Mouse (Mus musculus) midbrain, embryonic 12.5 days (tissue): ENCODE measurements around the gene Ankrd13c. TPM values are rescaled to one million over a fixed set of nuclear protein-coding genes. Genes with fewer than 3 reads are reported as not detected.
A peak's percentile ranks its signal among the peaks of the same experiment; 100 is the strongest.

ENCODE experiments used
- ATAC-seq: fragments of 200-750 bp; cut with Nextera tagmentation; 2 replicates; pipeline ENCODE4 v1.8.0; 2017; ENCODE audit warnings: low read depth, moderate TSS enrichment, moderate library complexity; ENCODE audit not compliant: low FRiP score
- H3K27ac ChIP-seq: fragments of 300-500 bp; sonication (generic); replicated peaks from 2 replicates; pipeline ENCODE4 v1.5.1; 2016; ENCODE audit warnings: mild to moderate bottlenecking
- H3K27me3 ChIP-seq: fragments of 300-500 bp; sonication (generic); 2 replicates; pipeline ENCODE4 v1.6.1; 2016; ENCODE audit warnings: mild to moderate bottlenecking
- H3K36me3 ChIP-seq: fragments of 300-500 bp; sonication (generic); 2 replicates; pipeline ENCODE4 v1.6.1; 2016
- H3K4me1 ChIP-seq: fragments of 300-500 bp; sonication (generic); 2 replicates; pipeline ENCODE4 v1.6.1; 2016
- H3K4me2 ChIP-seq: fragments of 300-500 bp; sonication (generic); replicated peaks from 2 replicates; pipeline ENCODE4 v1.6.1; 2016; ENCODE audit warnings: mild to moderate bottlenecking, moderate library complexity
- H3K4me3 ChIP-seq: fragments of 300-500 bp; sonication (generic); 2 replicates; pipeline ENCODE4 v1.5.1; 2016; ENCODE audit warnings: mild to moderate bottlenecking
- H3K9ac ChIP-seq: fragments of 300-500 bp; sonication (generic); replicated peaks from 2 replicates; pipeline ENCODE4 v1.6.1; 2016; ENCODE audit warnings: mild to moderate bottlenecking, moderate library complexity
- H3K9me3 ChIP-seq: fragments of 300-500 bp; sonication (generic); 2 replicates; pipeline ENCODE4 v1.6.1; 2016; ENCODE audit warnings: mild to moderate bottlenecking
- WGBS: fragments of 180-500 bp; shearing (Covaris S2); methylation state at CpG from one replicate; pipeline ENCODE4 v1.1.7; 2016; 5-methylcytosine and 5-hydroxymethylcytosine counted together
- polyA plus RNA-seq: library from polyadenylated mRNA; unstranded; fragments of >200 nt; fragmentation: Nextera tagmentation; extraction: Ambion mirVana; gene quantifications from 2 replicates; pipeline ENCODE4 v1.2.1, GENCODE M21; 2016

The Ankrd13c gene
- polyA plus RNA-seq, 1 experiment from 2014 or later, result 28.0 TPM

DNA sequence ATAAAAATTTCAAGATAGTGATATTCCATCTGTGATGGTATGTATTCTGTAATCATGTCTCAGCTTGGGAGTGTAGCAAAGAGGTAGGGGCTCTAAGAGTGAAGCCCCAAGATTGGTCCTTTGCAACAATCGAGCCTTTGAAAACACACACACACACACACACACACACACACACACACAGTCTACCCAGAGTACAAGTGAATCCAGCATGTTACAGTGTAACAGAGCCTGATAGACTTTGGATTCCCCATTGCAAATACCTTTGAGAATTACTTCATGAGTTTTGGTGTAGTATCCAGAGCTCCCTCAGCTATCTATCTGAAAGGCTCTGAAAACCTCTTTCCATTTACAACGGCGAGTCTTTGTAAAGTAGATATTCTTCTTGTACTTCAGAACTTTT is 9.2 kb downstream of the Ankrd13c start:
- no peak overlapping the region for H3K9ac ChIP-seq
- WGBS, result 96% methylated on average over 3 of the region's 3 CpGs
- ATAC-seq, result no peak
- 0 out of 2 replicates have a peak, but pooled peaks cover 8% of the 10 kb centered on the region for H3K36me3 ChIP-seq
- no peak overlapping the region for H3K4me2 ChIP-seq
- H3K27ac ChIP-seq, result no peak overlapping the region
- no peak overlapping the region for H3K4me3 ChIP-seq
- no peaks in the 10 kb centered on the region for H3K27me3 ChIP-seq
- no peaks in the 10 kb centered on the region for H3K4me1 ChIP-seq
- no peaks in the 10 kb centered on the region for H3K9me3 ChIP-seq

GRCm38 (mm10) chr3:157957320-157957719 is 10.3 kb downstream of the Ankrd13c start:
- H3K4me1 ChIP-seq, result no peaks in the 10 kb centered on the region
- no peak overlapping the region for H3K4me3 ChIP-seq
- no peak for ATAC-seq
- no peak overlapping the region for H3K27ac ChIP-seq
- no peaks in the 10 kb centered on the region for H3K27me3 ChIP-seq
- no peak overlapping the region for H3K4me2 ChIP-seq
- H3K9me3 ChIP-seq, result no peaks in the 10 kb centered on the region
- H3K9ac ChIP-seq, result no peak overlapping the region
- H3K36me3 ChIP-seq, result peaks cover 2% of the 10 kb centered on the region

- no peaks in the 10 kb centered on the region for H3K36me3 ChIP-seq
- no peaks in the 10 kb centered on the region for H3K27me3 ChIP-seq
- H3K9ac ChIP-seq, result no peak overlapping the region
- no peak overlapping the region for H3K27ac ChIP-seq
- no peaks in the 10 kb centered on the region for H3K4me1 ChIP-seq
- H3K9me3 ChIP-seq, result no peaks in the 10 kb centered on the region
- no peak overlapping the region for H3K4me2 ChIP-seq
- no peak overlapping the region for H3K4me3 ChIP-seq
- 96% methylated on average over 2 of the region's 2 CpGs for WGBS
- ATAC-seq, result no peak
Observed at GRCm38 (mm10) chr3:157971151-157971550, 24.1 kb downstream of the Ankrd13c start.

- ATAC-seq, result no peak
- WGBS, result 97% methylated on average over 2 of the region's 2 CpGs
Observed at GRCm38 (mm10) chr3:157973236-157973635, 26.2 kb downstream of the Ankrd13c start.

DNA sequence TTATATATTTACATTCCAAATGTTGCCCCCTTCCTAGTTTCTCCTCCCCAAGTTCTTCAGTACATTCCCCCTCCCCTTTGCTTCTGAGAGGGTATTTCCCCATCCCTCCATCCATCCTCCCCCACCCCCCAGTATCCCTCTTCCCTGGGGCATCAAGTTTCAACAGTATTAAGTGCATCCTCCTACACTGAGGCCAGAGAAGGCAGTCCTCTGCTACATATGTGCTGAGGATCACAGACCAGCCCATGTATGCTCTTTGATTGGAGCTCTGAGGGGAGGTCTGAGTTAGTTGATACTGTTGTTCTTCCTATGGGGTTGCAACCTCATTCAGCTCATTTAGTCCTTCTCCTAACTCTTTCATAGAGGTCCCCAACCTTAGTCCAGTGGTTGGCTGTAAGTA is 32.6 kb downstream of the Ankrd13c start:
- H3K27ac ChIP-seq, result no peak overlapping the region
- H3K4me1 ChIP-seq, result no peaks in the 10 kb centered on the region
- ATAC-seq, result no peak

More at GRCm38 (mm10) chr3:157973236-157973635, 26.2 kb downstream of the Ankrd13c start:
- H3K4me1 ChIP-seq, result no peaks in the 10 kb centered on the region
- H3K9me3 ChIP-seq, result no peaks in the 10 kb centered on the region
- no peak overlapping the region for H3K27ac ChIP-seq
- no peaks in the 10 kb centered on the region for H3K27me3 ChIP-seq
- H3K36me3 ChIP-seq, result no peaks in the 10 kb centered on the region
- H3K9ac ChIP-seq, result no peak overlapping the region
- no peak overlapping the region for H3K4me3 ChIP-seq
- H3K4me2 ChIP-seq, result no peak overlapping the region

GRCm38 (mm10) chr3:157993322-157993721 is 46.3 kb downstream of the Ankrd13c start:
- Histone ChIP-seq H3K36me3 (peaks cover 32% of the 10 kb centered on the region), H3K4me3 (no peak overlapping the region), H3K9ac (no peak overlapping the region), H3K27me3 (no peaks in the 10 kb centered on the region), H3K27ac (no peak overlapping the region), H3K4me1 (no peaks in the 10 kb centered on the region), H3K9me3 (no peaks in the 10 kb centered on the region), H3K4me2 (no peak overlapping the region)
- ATAC-seq, result no peak

More for the DNA sequence above, 32.6 kb downstream of the Ankrd13c start:
- Histone ChIP-seq H3K9me3 (no peaks in the 10 kb centered on the region), H3K27me3 (no peaks in the 10 kb centered on the region), H3K9ac (no peak overlapping the region), H3K36me3 (peaks cover 3% of the 10 kb centered on the region; the same call in 1 of the 2 replicates), H3K4me2 (no peak overlapping the region), H3K4me3 (no peak overlapping the region)

- H3K9me3 ChIP-seq, result no peaks in the 10 kb centered on the region
- no peaks in the 10 kb centered on the region for H3K27me3 ChIP-seq
- H3K4me3 ChIP-seq, result no peak overlapping the region
- peaks cover 23% of the 10 kb centered on the region; the same call in 1 of the 2 replicates for H3K36me3 ChIP-seq
- H3K27ac ChIP-seq, result no peak overlapping the region
- ATAC-seq, result no peak
- WGBS, result 100% methylated on average over 2 of the region's 2 CpGs
- no peak overlapping the region for H3K9ac ChIP-seq
- H3K4me1 ChIP-seq, result no peaks in the 10 kb centered on the region
- H3K4me2 ChIP-seq, result no peak overlapping the region
Observed at GRCm38 (mm10) chr3:157995726-157996125, 48.7 kb downstream of the Ankrd13c start.

DNA sequence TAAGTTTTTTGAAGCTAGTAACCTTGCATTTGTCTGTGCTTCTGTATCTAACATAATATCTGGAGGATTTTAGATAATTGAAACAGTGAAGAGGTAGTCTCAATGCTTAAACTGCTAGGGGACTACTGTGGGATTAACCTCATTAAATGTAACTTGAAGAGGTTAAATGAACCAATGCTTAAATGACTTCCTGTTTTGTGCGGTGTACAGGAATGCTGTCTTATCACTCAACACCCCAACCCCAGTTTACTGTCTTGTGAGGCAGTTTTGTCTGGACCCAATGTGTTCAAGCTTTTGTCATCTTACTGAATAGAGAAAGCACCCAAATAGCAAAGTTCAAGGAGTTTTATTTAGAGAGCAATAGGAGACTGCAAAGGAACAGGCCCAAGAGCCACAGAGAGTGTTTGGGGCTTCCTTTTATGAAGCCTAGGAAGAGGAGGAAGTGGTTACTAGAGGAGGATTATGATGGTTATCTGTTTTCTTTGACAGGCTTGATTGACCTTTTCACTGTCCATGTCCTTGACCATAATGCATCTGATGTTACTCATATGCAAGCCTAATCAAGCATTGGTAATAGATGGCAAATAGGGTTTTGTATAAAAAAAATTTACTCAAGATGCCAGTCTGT is 51.8 kb downstream of the Ankrd13c start:
- no peak overlapping the region for H3K27ac ChIP-seq
- no peaks in the 10 kb centered on the region for H3K9me3 ChIP-seq
- peaks cover 30% of the 10 kb centered on the region for H3K36me3 ChIP-seq
- H3K4me1 ChIP-seq, result no peaks in the 10 kb centered on the region
- H3K27me3 ChIP-seq, result no peaks in the 10 kb centered on the region
- no peak for ATAC-seq
- H3K4me2 ChIP-seq, result no peak overlapping the region
- 70% methylated on average over 1 of the region's 1 CpGs for WGBS
- H3K9ac ChIP-seq, result no peak overlapping the region
- no peak overlapping the region for H3K4me3 ChIP-seq

DNA sequence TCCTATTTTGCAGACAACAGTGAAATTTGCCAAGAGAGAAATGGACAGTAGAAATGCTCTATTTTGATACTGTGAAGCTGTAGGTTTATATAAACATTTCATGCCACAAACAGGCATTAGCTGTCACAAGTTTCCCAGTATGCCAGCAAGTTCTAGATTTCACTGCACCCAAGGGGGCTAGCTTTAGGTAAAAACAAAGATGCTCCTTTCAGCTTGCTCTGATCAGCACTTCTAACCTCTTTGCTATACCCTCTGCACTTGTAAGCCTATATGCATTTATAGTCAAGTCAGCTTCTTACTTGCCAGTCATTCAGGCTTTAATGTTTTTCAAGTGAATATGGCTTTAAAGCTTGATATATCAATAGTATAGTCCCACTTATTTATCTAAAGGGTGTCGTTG is 61.6 kb downstream of the Ankrd13c start:
- no peak for ATAC-seq
- H3K9me3 ChIP-seq, result no peaks in the 10 kb centered on the region
- 78% methylated on average over 1 of the region's 1 CpGs for WGBS
- H3K27ac ChIP-seq, result no peak overlapping the region
- no peak overlapping the region for H3K4me3 ChIP-seq
- peaks cover 60% of the 10 kb centered on the region for H3K36me3 ChIP-seq
- H3K27me3 ChIP-seq, result no peaks in the 10 kb centered on the region
- no peak overlapping the region for H3K4me2 ChIP-seq
- H3K4me1 ChIP-seq, result no peaks in the 10 kb centered on the region
- H3K9ac ChIP-seq, result no peak overlapping the region

GRCm38 (mm10) chr3:158009762-158010320 is 62.8 kb downstream of the Ankrd13c start:
- Histone ChIP-seq H3K9me3 (no peaks in the 10 kb centered on the region), H3K4me1 (no peaks in the 10 kb centered on the region), H3K27me3 (no peaks in the 10 kb centered on the region), H3K4me3 (no peak overlapping the region), H3K9ac (no peak overlapping the region), H3K4me2 (no peak overlapping the region), H3K36me3 (peaks cover 64% of the 10 kb centered on the region), H3K27ac (no peak overlapping the region)
- WGBS, result 50% methylated on average over 1 of the region's 1 CpGs
- 0 out of 2 replicates have a peak, but pooled peaks have one; percentile 42 for ATAC-seq

- Histone ChIP-seq H3K9ac (peak overlapping the region; percentile 90), H3K4me1 (peaks cover 22% of the 10 kb centered on the region), H3K27me3 (no peaks in the 10 kb centered on the region), H3K36me3 (peaks cover 8% of the 10 kb centered on the region), H3K4me3 (peak overlapping the region; percentile 72), H3K27ac (peak overlapping the region; percentile 93), H3K9me3 (no peaks in the 10 kb centered on the region), H3K4me2 (peak overlapping the region; percentile 81)
- peak; percentile 91 for ATAC-seq
- WGBS, result under 1% methylated on average over 61 of the region's 61 CpGs
Observed at GRCm38 (mm10) chr3:158031371-158031925, 84.4 kb downstream of the Ankrd13c start.

DNA sequence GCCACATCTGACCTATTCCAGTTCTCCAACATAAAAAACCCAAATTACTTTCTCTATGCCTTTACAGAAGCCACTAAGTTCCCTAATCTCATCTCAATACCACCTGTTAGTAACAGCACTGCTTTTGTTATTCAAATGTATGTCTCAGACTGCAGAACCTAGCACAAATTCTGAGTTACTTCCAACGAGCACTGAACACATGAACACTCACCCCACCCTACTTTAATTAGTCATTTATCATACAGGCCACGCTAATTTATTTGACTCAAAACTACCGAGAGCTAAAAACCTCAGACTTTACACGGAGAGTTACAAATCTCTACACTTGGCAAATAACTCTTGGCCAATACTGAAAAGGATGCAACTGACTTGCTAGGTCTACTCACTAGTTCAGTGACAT is 85.1 kb downstream of the Ankrd13c start:
- H3K36me3 ChIP-seq, result 0 out of 2 replicates have a peak, but pooled peaks cover 1% of the 10 kb centered on the region
- WGBS, result 10% methylated on average over 4 of the region's 4 CpGs
- peak overlapping the region; percentile 81 for H3K4me2 ChIP-seq
- ATAC-seq, result no peak
- no peaks in the 10 kb centered on the region for H3K27me3 ChIP-seq
- peak overlapping the region; percentile 90 for H3K9ac ChIP-seq
- H3K4me3 ChIP-seq, result peak overlapping the region; percentile 72
- peaks cover 22% of the 10 kb centered on the region for H3K4me1 ChIP-seq
- no peaks in the 10 kb centered on the region for H3K9me3 ChIP-seq
- H3K27ac ChIP-seq, result peak overlapping the region; percentile 93
